In the genomic region with DNA sequence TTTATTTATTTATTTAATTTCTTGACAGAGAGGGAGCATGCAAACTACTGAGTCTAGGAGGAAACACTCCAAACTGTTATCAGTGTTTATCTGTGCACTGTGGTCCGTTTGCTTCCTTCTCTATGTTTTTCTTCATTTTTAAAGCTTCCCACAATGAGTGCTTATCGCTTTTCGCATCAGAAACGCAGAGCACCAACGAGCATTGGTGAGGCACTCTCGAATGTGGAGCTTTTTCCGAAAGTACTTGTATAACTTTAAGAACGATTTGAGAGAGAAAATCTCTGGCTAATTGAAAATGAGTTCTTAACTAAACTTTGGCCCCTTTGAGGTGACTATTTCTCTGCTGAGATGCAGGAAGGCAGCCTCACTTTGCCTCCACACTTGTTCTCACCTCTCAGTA, we compare ENCODE assay signal across 34 mouse cellular contexts. TPM values are rescaled to one million over a fixed set of nuclear protein-coding genes. Genes with fewer than 3 reads are reported as not detected.
DNase-seq lines count a peak whose midpoint lies in the region; ATAC-seq lines count a peak whose summit lies in the region.
"Had no signal": no experiment of that assay in that cellular context is flagged by ENCODE, and none has a peak within 500 bp of the region (broad histone marks: within the 10 kb centered on the region; RNA-seq: fewer than 3 reads in every experiment).

No protein-coding gene starts in this region.

- no peaks in the 10 kb centered on the region for H3K27me3 ChIP-seq in hindbrain, embryonic 13.5 days
- H3K27me3 ChIP-seq: CH12.LX; embryonic facial prominence, embryonic 12.5 days; embryonic facial prominence, embryonic 15.5 days; forebrain, embryonic 12.5 days; forebrain, embryonic 15.5 days; heart, embryonic 12.5 days; heart, embryonic 15.5 days; hindbrain, embryonic 12.5 days had no signal

- H3K9ac ChIP-seq in hindbrain, embryonic 13.5 days, result no peak overlapping the region
- H3K9ac ChIP-seq: embryonic facial prominence, embryonic 12.5 days; embryonic facial prominence, embryonic 15.5 days; forebrain, embryonic 12.5 days; forebrain, embryonic 15.5 days; heart, embryonic 12.5 days; heart, embryonic 15.5 days; hindbrain, embryonic 12.5 days had no signal

- no peak for ATAC-seq in CD4-positive, CD25-positive, alpha-beta regulatory T cell, adult 4 months
- ATAC-seq in common myeloid progenitor, adult 5-6 weeks (replicated peaks; ENCODE audit: low read depth, poor library complexity, severe bottlenecking), result peak; percentile 33; the same call in 1 of the 2 replicates
- ATAC-seq in hindbrain, embryonic 13.5 days (ENCODE audit: low FRiP score), result no peak
- ATAC-seq: forebrain, embryonic 15.5 days; hindbrain, embryonic 16.5 days; intestine, postnatal 0 days; Patski had no signal

- intact Hi-C loops in heart, postnatal 25 days (cut with DNase I), result no loop called here

- H3K4me2 ChIP-seq in hindbrain, embryonic 13.5 days, result no peak overlapping the region
- H3K4me2 ChIP-seq: embryonic facial prominence, embryonic 12.5 days; embryonic facial prominence, embryonic 15.5 days; forebrain, embryonic 12.5 days; forebrain, embryonic 15.5 days; heart, embryonic 12.5 days; heart, embryonic 15.5 days; hindbrain, embryonic 12.5 days had no signal

- no peaks in the 10 kb centered on the region for H3K36me3 ChIP-seq in hindbrain, embryonic 13.5 days
- H3K36me3 ChIP-seq: embryonic facial prominence, embryonic 12.5 days; embryonic facial prominence, embryonic 15.5 days; forebrain, embryonic 12.5 days; forebrain, embryonic 15.5 days; G1E; heart, embryonic 12.5 days; heart, embryonic 15.5 days; hindbrain, embryonic 12.5 days had no signal

- 83% methylated on average over 8 of the region's 8 CpGs for WGBS in hindbrain, embryonic 13.5 days

- DNase-seq in CD4-positive, CD25-positive, alpha-beta regulatory T cell, adult 2 months (ENCODE audit: low read depth, low spot score), result peak; percentile 38
- peak; percentile 14 for DNase-seq in thymus, postnatal 25 days
- no peak for DNase-seq in thymus, adult 18-20 months
- DNase-seq in naive thymus-derived CD4-positive, alpha-beta T cell, adult 2 months (ENCODE audit: low read depth), result peak; percentile 58
- no peak for DNase-seq in heart, postnatal 25 days (ENCODE audit: low spot score)
- DNase-seq: adrenal gland, adult 8-10 months; adrenal gland, postnatal 25 days; B cell, adult 2 months; cerebellum, adult 18-20 months; cerebellum, adult 9-10 months; cerebellum, postnatal 14 days; gastrocnemius, postnatal 25 days; heart, adult 18-20 months; heart, postnatal 10 days had no signal

- no peak overlapping the region for H3K27ac ChIP-seq in hindbrain, embryonic 13.5 days
- H3K27ac ChIP-seq: embryonic facial prominence, embryonic 12.5 days; embryonic facial prominence, embryonic 15.5 days; forebrain, embryonic 12.5 days; forebrain, embryonic 15.5 days; heart, embryonic 15.5 days; hindbrain, embryonic 12.5 days had no signal

- no peaks in the 10 kb centered on the region for H3K4me1 ChIP-seq in hindbrain, embryonic 13.5 days (replicated peaks)
- H3K4me1 ChIP-seq: embryonic facial prominence, embryonic 12.5 days; embryonic facial prominence, embryonic 15.5 days; forebrain, embryonic 12.5 days; forebrain, embryonic 15.5 days; heart, embryonic 12.5 days; heart, embryonic 15.5 days; hindbrain, embryonic 12.5 days had no signal

- H3K9me3 ChIP-seq in hindbrain, embryonic 13.5 days, result no peaks in the 10 kb centered on the region
- H3K9me3 ChIP-seq: embryonic facial prominence, embryonic 12.5 days; embryonic facial prominence, embryonic 15.5 days; forebrain, embryonic 12.5 days; forebrain, embryonic 15.5 days; G1E; heart, embryonic 12.5 days; heart, embryonic 15.5 days; hindbrain, embryonic 12.5 days had no signal

- no peak overlapping the region for H3K4me3 ChIP-seq in hindbrain, embryonic 13.5 days
- H3K4me3 ChIP-seq: embryonic facial prominence, embryonic 12.5 days; embryonic facial prominence, embryonic 15.5 days; forebrain, embryonic 12.5 days; forebrain, embryonic 15.5 days; heart, embryonic 12.5 days; heart, embryonic 15.5 days; hindbrain, embryonic 12.5 days had no signal

RNA-seq across cellular contexts. Expression of a gene that starts 24.6 kb away (rescaled TPM):
- polyA plus RNA-seq in CD4-positive, CD25-positive, alpha-beta regulatory T cell, adult 4 months (2017; shearing (Covaris generic)), result 10 to 100 TPM; 31.4 to 42.4 TPM
- not detected in 2 replicates for total RNA-seq in common myeloid progenitor, adult 5-6 weeks (2017)
- polyA plus RNA-seq in hindbrain, embryonic 13.5 days (2015; fragmentation: Nextera tagmentation; extraction: Ambion mirVana), result not detected in 2 replicates
- not detected for total RNA-seq in heart, postnatal 25 days (2021)
- total RNA-seq: adrenal gland, postnatal 25 days; G1E; gastrocnemius, adult 8-10 months; gastrocnemius, postnatal 25 days; hematopoietic stem cell, adult 5-6 weeks had no signal
- polyA plus RNA-seq: brain, embryonic 14.5 days; embryonic facial prominence, embryonic 12.5 days; embryonic facial prominence, embryonic 15.5 days; forebrain, embryonic 12.5 days; forebrain, embryonic 15.5 days; G1E; gonadal fat pad, adult 2 months; heart, embryonic 12.5 days; heart, embryonic 15.5 days; hindbrain, embryonic 12.5 days; intestine, embryonic 14.5 days; intestine, postnatal 0 days; Patski had no signal

Comparison
In these comparisons a context has a peak if more than half of its experiments do, and no peak if none do; other contexts are left out.
1. DNase-seq: peak in CD4-positive, CD25-positive, alpha-beta regulatory T cell, adult 2 months (single experiment), thymus, postnatal 25 days (single experiment) and naive thymus-derived CD4-positive, alpha-beta T cell, adult 2 months (single experiment); none in thymus, adult 18-20 months (0 of 2) and heart, postnatal 25 days (single experiment).